Mouse (Mus musculus) heart, postnatal 36 days (tissue): ENCODE results near the gene Platr17. TPM values are rescaled to one million over a fixed set of nuclear protein-coding genes. Genes with fewer than 3 reads are reported as not detected.

Source experiments
- DNase-seq, 2 experiments: peaks; one replicate each; pipeline ENCODE4 v3.0.0; 2021 to 2022
- intact Hi-C: fragments of 180-260 bp; cut with DNase I; formaldehyde crosslinking; loops from one replicate; pipeline ENCODE4 v1.15.1; 2025
- microRNA-seq, 2 experiments: library from miRNA; unstranded; fragments of <30 nt; microRNA quantifications; one replicate each; pipeline ENCODE4 v1.2.0; 2021; ENCODE audit warnings: borderline number of aligned reads in 2 of 2
- total RNA-seq, 2 experiments: library from RNA; stranded (reverse); gene quantifications; 2 replicates each; pipeline ENCODE4 v1.2.3; 2021

Gene Platr17
- total RNA-seq, 2 experiments from 2014 or later, result not detected

DNA sequence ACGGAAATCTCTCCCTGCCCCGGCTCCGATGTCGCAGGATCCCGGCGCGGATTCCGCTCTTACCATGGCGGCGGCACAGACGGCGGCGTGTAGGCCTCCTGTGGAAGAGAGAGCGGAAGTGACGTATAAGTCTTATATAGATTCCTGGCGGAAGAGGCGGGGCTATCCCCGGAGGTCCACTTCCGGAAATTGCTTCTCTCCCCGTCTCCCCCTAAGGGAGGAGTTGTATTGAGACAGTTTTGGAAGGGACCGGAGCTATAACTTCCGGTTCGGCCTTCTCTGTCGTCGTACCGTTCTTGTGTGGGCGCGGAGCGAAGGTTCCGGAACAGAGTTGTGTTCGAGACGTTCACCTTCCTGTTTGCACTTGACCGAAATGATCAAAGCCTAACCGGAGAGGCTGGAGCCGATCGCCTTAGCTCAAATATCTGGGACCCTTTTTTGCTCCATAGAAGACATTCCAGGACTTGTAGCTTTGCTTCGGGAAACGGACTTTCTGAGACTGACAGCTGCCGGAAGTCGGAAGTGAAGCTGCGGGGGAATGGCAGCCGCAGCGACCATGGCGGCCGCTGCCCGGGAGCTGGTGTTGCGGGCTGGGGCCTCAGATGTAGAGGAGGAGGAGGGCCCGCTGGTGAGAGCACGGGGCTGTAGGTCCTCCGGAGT lies 50.8 kb downstream of the Platr17 start, which contains the start of the genes Vps52 and Rps18:
Gene Vps52, plus strand, starts transcription at position 258 of the 660 bp plus-strand sequence.
Gene Rps18, minus strand, starts transcription at position 447 of the 660 bp plus-strand sequence.
- peak; percentile 96 to 98 for DNase-seq
- intact Hi-C loops, result loop anchor here (1.0 kb wide), 2 partner anchors 15 to 26 kb away; partner anchors contain the start of genes Pfdn6, Rgl2 and Wdr46

Small RNA genes lying within 50 kb of the gene (microRNA-seq; reads per million reads assigned to microRNA genes)
- 0 reads per million in 2 experiments for gene Gm27740

Other genes with a start within 250 kb of the Platr17 start
- 10 to 100 TPM; 82.5 to 83.7 TPM for gene Hnrnpm, start 218.3 kb upstream of the Platr17 start, total RNA-seq
- 100 to 1,000 TPM; 141 to 157 TPM for gene March2, start 186.5 kb upstream of the Platr17 start, total RNA-seq
- gene Rab11b, start 144.6 kb upstream of the Platr17 start, total RNA-seq, result 100 to 1,000 TPM; 269 to 304 TPM
- 10 to 100 TPM; 18.2 to 58.8 TPM for gene Angptl4, start 123.3 kb upstream of the Platr17 start, total RNA-seq
- gene Kank3, start 94.6 kb upstream of the Platr17 start, total RNA-seq, result 10 to 100 TPM; 55.7 to 81.7 TPM
- gene Rps28, start 80.6 kb upstream of the Platr17 start, total RNA-seq, result 100 to 1,000 TPM; 764 to 784 TPM
- gene Ndufa7, start 80.6 kb upstream of the Platr17 start, total RNA-seq, result 100 to 1,000 TPM; 648 to 672 TPM
- 10 to 100 TPM; 28.6 to 34.6 TPM for gene Cd320, start 62.0 kb upstream of the Platr17 start, total RNA-seq
- gene Gm7029, start 31.3 kb upstream of the Platr17 start, total RNA-seq, result not detected
- gene Kifc1, start 14.5 kb upstream of the Platr17 start, total RNA-seq, result 1 to 10 TPM in 1 of 2 experiments, under 1 TPM in 1; 0.87 to 1.5 TPM
- gene Daxx, start 4.3 kb downstream of the Platr17 start, total RNA-seq, result 10 to 100 TPM; 15.7 to 18.0 TPM
- 100 to 1,000 TPM; 103 to 112 TPM for gene Tapbp, start 10.8 kb downstream of the Platr17 start, total RNA-seq
- gene Zbtb22, start 10.8 kb downstream of the Platr17 start, total RNA-seq, result 10 to 100 TPM; 20.1 to 20.6 TPM
- 10 to 100 TPM; 38.7 TPM for gene Rgl2, start 24.4 kb downstream of the Platr17 start, total RNA-seq
- 10 to 100 TPM; 77.0 to 84.7 TPM for gene Pfdn6, start 35.2 kb downstream of the Platr17 start, total RNA-seq
- 10 to 100 TPM; 10.1 to 11.5 TPM for gene Wdr46, start 35.5 kb downstream of the Platr17 start, total RNA-seq
- gene B3galt4, start 46.4 kb downstream of the Platr17 start, total RNA-seq, result 1 to 10 TPM; 2.7 to 2.9 TPM
- gene Vps52, start 50.7 kb downstream of the Platr17 start, total RNA-seq, result 10 to 100 TPM; 38.8 to 41.4 TPM
- 100 to 1,000 TPM; 411 to 417 TPM for gene Rps18, start 50.9 kb downstream of the Platr17 start, total RNA-seq
- gene H2-K1, start 95.2 kb downstream of the Platr17 start, total RNA-seq, result 100 to 1,000 TPM in 1 of 2 experiments, 10 to 100 TPM in 1; 79.0 to 116 TPM
- 10 to 100 TPM; 14.0 to 15.1 TPM for gene Ring1, start 119.5 kb downstream of the Platr17 start, total RNA-seq
- 100 to 1,000 TPM; 107 to 121 TPM for gene H2-Ke6, start 122.9 kb downstream of the Platr17 start, total RNA-seq
- 10 to 100 TPM; 56.9 to 60.7 TPM for gene Slc39a7, start 126.5 kb downstream of the Platr17 start, total RNA-seq
- gene Rxrb, start 126.7 kb downstream of the Platr17 start, total RNA-seq, result 10 to 100 TPM; 39.8 to 41.8 TPM
- 1 to 10 TPM in 1 of 2 experiments, under 1 TPM in 1; 0.98 to 1.9 TPM for gene Col11a2, start 134.3 kb downstream of the Platr17 start, total RNA-seq
- gene H2-Oa, start 187.2 kb downstream of the Platr17 start, total RNA-seq, result not detected
- 1 to 10 TPM; 4.0 to 6.5 TPM for gene H2-DMa, start 214.4 kb downstream of the Platr17 start, total RNA-seq
- gene Brd2, start 217.5 kb downstream of the Platr17 start, total RNA-seq, result 10 to 100 TPM; 80.5 to 87.0 TPM
- 1 to 10 TPM; 1.3 to 1.7 TPM for gene H2-DMb2, start 238.2 kb downstream of the Platr17 start, total RNA-seq
- 1 to 10 TPM; 1.5 to 2.9 TPM for gene H2-DMb1, start 247.9 kb downstream of the Platr17 start, total RNA-seq